Mouse (Mus musculus) stomach, embryonic 14.5 days (tissue): ENCODE results near the gene Fzd2. TPM values are rescaled to one million over a fixed set of nuclear protein-coding genes. Genes with fewer than 3 reads are reported as not detected.
A peak's percentile ranks its signal among the peaks of the same experiment; 100 is the strongest.

ENCODE experiments used
- ATAC-seq: fragments of 200-750 bp; cut with Nextera tagmentation; 2 replicates; pipeline ENCODE4 v1.8.0; 2017; ENCODE audit warnings: low read depth, moderate TSS enrichment; ENCODE audit not compliant: insufficient number of reproducible peaks, insufficient read depth, low FRiP score
- H3K27ac ChIP-seq: fragments of 300-500 bp; sonication (generic); 2 replicates; pipeline ENCODE4 v1.5.1; 2014; ENCODE audit warnings: mild to moderate bottlenecking, low read length, moderate library complexity, mixed read lengths
- H3K27me3 ChIP-seq: fragments of 300-500 bp; sonication (generic); 2 replicates; pipeline ENCODE4 v1.6.1; 2014; ENCODE audit warnings: low read length, control low read depth, mixed read lengths; ENCODE audit not compliant: control insufficient read depth, insufficient read depth
- H3K36me3 ChIP-seq: fragments of 300-500 bp; sonication (generic); 2 replicates; pipeline ENCODE4 v1.6.1; 2014; ENCODE audit warnings: mild to moderate bottlenecking, control low read depth, low read length, moderate library complexity, mixed read lengths; ENCODE audit not compliant: control insufficient read depth, insufficient read depth
- H3K4me1 ChIP-seq: fragments of 300-500 bp; sonication (generic); 2 replicates; pipeline ENCODE4 v1.6.1; 2014; ENCODE audit warnings: low read length, control low read depth, mixed read lengths; ENCODE audit not compliant: control insufficient read depth, insufficient read depth
- H3K4me2 ChIP-seq: fragments of 300-500 bp; sonication (generic); replicated peaks from 2 replicates; pipeline ENCODE4 v1.6.1; 2014; ENCODE audit warnings: low read depth, low read length, control low read depth
- H3K4me3 ChIP-seq: fragments of 300-500 bp; sonication (generic); 2 replicates; pipeline ENCODE4 v1.5.1; 2014; ENCODE audit warnings: low read depth, low read length, control low read depth
- H3K9ac ChIP-seq: fragments of 300-500 bp; sonication (generic); replicated peaks from 2 replicates; pipeline ENCODE4 v1.6.1; 2014; ENCODE audit warnings: low read depth, mild to moderate bottlenecking, control low read depth, low read length, moderate library complexity, mixed read lengths
- H3K9me3 ChIP-seq: fragments of 300-500 bp; sonication (generic); 2 replicates; pipeline ENCODE4 v1.6.1; 2016; ENCODE audit warnings: low read depth, low read length, control low read depth; ENCODE audit not compliant: control insufficient read depth
- WGBS: fragments of 180-500 bp; shearing (Covaris S2); extraction: QIAGEN DNeasy Blood & Tissue Kit; methylation state at CpG from one replicate; pipeline ENCODE4 v1.1.7; 2014; 5-methylcytosine and 5-hydroxymethylcytosine counted together
- polyA plus RNA-seq: library from polyadenylated mRNA; unstranded; fragments of >200 nt; fragmentation: Nextera tagmentation; extraction: Ambion mirVana; gene quantifications from 2 replicates; pipeline ENCODE4 v1.2.1, GENCODE M21; 2014

Gene Fzd2
- polyA plus RNA-seq, 1 experiment from 2014 or later, result 30.6 TPM

- 10% methylated on average over 27 of the region's 27 CpGs for WGBS
- Histone ChIP-seq H3K4me3 (peak overlapping the region; percentile 41), H3K27me3 (no peaks in the 10 kb centered on the region), H3K4me2 (peak overlapping the region; percentile 51), H3K4me1 (peaks cover 26% of the 10 kb centered on the region), H3K9me3 (no peaks in the 10 kb centered on the region), H3K9ac (peak overlapping the region; percentile 28), H3K36me3 (no peaks in the 10 kb centered on the region), H3K27ac (peak overlapping the region; percentile 96)
- peak; percentile 47; the same call in 1 of the 2 replicates for ATAC-seq
Observed at GRCm38 (mm10) chr11:102578341-102579118, 25.7 kb upstream of the Fzd2 start.

GRCm38 (mm10) chr11:102579165-102580033 is 24.8 kb upstream of the Fzd2 start, which contains the start of gene Gm11627:
TSS of gene Gm11627 (minus strand) at chr11:102579461.
- Histone ChIP-seq H3K4me2 (peak within 1 kb of the TSS; percentile 51), H3K27me3 (no peaks in the 10 kb centered on the region), H3K4me3 (peak within 1 kb of the TSS; percentile 41), H3K4me1 (peaks cover 26% of the 10 kb centered on the region), H3K36me3 (no peaks in the 10 kb centered on the region), H3K9ac (peak within 1 kb of the TSS; percentile 63), H3K9me3 (no peaks in the 10 kb centered on the region), H3K27ac (peak within 1 kb of the TSS; percentile 96)
- WGBS, result 12% methylated on average over 21 of the region's 23 CpGs
- ATAC-seq, result peak; percentile 61; the same call in 1 of the 2 replicates

GRCm38 (mm10) chr11:102580034-102580330 is 24.2 kb upstream of the Fzd2 start:
- 60% methylated on average over 3 of the region's 3 CpGs for WGBS
- peak overlapping the region; percentile 51 for H3K4me2 ChIP-seq
- no peak for ATAC-seq
- H3K27ac ChIP-seq, result peak overlapping the region; percentile 96
- H3K4me1 ChIP-seq, result peaks cover 26% of the 10 kb centered on the region
- H3K36me3 ChIP-seq, result no peaks in the 10 kb centered on the region
- H3K4me3 ChIP-seq, result peak overlapping the region; percentile 41
- H3K27me3 ChIP-seq, result no peaks in the 10 kb centered on the region
- no peaks in the 10 kb centered on the region for H3K9me3 ChIP-seq
- peak overlapping the region; percentile 63; the same call in 1 of the 2 replicates for H3K9ac ChIP-seq

DNA sequence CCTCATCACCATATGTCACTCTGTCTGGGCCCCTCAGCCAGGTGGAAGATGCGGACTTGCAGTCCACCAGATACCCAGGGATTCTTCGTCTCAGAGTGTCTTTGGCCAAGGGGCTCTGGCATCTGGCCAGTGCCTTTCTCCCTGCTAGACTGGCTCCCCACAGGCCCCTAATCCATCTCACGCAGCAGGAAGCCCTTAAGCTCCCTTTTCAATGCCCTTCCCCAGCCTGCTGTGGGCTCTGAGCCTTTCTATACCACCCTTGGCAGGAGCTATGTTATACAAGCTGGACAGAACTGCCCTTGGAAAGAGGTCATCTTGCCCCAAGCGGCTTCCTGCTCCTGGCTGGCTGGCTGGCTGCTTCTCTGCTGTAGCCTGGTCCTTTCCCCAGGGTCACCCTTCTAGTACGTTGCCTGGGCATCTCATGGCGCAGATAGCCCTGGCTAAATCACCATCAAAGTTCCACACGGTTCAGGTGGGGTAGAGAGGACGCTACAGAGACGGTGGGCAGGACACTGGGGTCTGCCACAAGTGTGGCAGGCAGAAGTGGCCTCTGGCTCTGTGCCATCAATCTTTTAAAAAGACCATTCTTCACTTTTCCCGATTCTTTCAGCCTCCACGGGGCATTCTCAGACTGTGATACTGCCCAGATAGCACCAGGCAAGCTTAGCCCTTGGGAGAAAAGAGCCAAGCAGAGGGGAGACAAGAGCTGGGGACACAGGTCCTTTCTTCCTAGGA is 22.7 kb upstream of the Fzd2 start:
- no peaks in the 10 kb centered on the region for H3K36me3 ChIP-seq
- H3K4me2 ChIP-seq, result no peak overlapping the region
- H3K4me3 ChIP-seq, result no peak overlapping the region
- peaks cover 26% of the 10 kb centered on the region for H3K4me1 ChIP-seq
- H3K27me3 ChIP-seq, result no peaks in the 10 kb centered on the region
- H3K27ac ChIP-seq, result peak overlapping the region; percentile 87
- no peaks in the 10 kb centered on the region; the same call in 1 of the 2 replicates for H3K9me3 ChIP-seq
- no peak for ATAC-seq
- 25% methylated on average over 11 of the region's 11 CpGs for WGBS
- H3K9ac ChIP-seq, result no peak overlapping the region

DNA sequence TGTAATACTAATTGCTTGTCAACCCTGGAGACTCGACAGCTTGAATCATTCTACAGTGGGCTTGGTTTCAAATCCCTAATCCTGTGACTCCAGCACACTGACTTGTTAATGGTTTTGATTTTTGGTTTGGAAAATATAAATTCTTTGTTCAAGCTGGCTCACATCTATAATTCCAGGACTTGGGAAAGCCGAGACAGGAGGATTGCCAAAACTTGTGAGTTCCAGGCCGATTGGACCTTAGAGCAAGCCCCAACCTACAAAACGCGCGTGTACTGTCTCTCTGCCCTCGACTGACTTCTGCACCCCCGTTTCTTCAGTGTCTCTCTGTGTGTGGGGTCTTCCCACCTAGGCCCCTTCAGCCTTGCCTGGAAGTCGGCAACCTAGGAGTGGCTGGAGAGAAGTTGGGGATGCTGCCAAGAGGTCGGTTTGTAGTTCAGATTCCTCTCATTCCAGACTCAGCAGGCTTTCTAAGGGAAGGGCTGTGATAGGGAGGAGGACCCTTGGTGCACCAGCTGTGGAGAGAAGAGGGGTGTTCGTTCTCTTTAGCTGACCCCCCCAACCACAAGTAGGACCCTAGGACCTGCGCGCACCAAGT is 22.1 kb upstream of the Fzd2 start:
- 20% methylated on average over 13 of the region's 13 CpGs for WGBS
- Histone ChIP-seq H3K9ac (no peak overlapping the region), H3K9me3 (no peaks in the 10 kb centered on the region; the same call in 1 of the 2 replicates), H3K36me3 (no peaks in the 10 kb centered on the region), H3K4me1 (peaks cover 26% of the 10 kb centered on the region), H3K27ac (peak overlapping the region; percentile 87), H3K4me3 (no peak overlapping the region), H3K4me2 (no peak overlapping the region), H3K27me3 (no peaks in the 10 kb centered on the region)
- ATAC-seq, result peak; percentile 25; the same call in 1 of the 2 replicates

- Histone ChIP-seq H3K27ac (peak overlapping the region; percentile 87), H3K9ac (no peak overlapping the region)
Observed at GRCm38 (mm10) chr11:102582736-102583135, 21.5 kb upstream of the Fzd2 start.

GRCm38 (mm10) chr11:102586445-102587130 is 17.6 kb upstream of the Fzd2 start:
- WGBS, result 94% methylated on average over 4 of the region's 4 CpGs
- Histone ChIP-seq H3K4me3 (no peak overlapping the region), H3K4me2 (no peak overlapping the region), H3K4me1 (peaks cover 15% of the 10 kb centered on the region), H3K9me3 (no peaks in the 10 kb centered on the region; the same call in 1 of the 2 replicates), H3K36me3 (no peaks in the 10 kb centered on the region), H3K27me3 (no peaks in the 10 kb centered on the region), H3K27ac (no peak overlapping the region), H3K9ac (no peak overlapping the region)
- no peak for ATAC-seq

More at GRCm38 (mm10) chr11:102582736-102583135, 21.5 kb upstream of the Fzd2 start:
- Histone ChIP-seq H3K4me3 (no peak overlapping the region), H3K27me3 (no peaks in the 10 kb centered on the region), H3K36me3 (no peaks in the 10 kb centered on the region), H3K9me3 (no peaks in the 10 kb centered on the region; the same call in 1 of the 2 replicates), H3K4me1 (peaks cover 26% of the 10 kb centered on the region), H3K4me2 (no peak overlapping the region)
- WGBS, result 11% methylated on average over 5 of the region's 5 CpGs
- no peak for ATAC-seq
